Mouse (Mus musculus) 416B (cell line): ENCODE data around the gene Fndc1.

ENCODE experiments used
- DNase-seq: peaks from one replicate; pipeline ENCODE4 v3.0.0; 2011; ENCODE audit warnings: low read depth

Fndc1 gene

DNA sequence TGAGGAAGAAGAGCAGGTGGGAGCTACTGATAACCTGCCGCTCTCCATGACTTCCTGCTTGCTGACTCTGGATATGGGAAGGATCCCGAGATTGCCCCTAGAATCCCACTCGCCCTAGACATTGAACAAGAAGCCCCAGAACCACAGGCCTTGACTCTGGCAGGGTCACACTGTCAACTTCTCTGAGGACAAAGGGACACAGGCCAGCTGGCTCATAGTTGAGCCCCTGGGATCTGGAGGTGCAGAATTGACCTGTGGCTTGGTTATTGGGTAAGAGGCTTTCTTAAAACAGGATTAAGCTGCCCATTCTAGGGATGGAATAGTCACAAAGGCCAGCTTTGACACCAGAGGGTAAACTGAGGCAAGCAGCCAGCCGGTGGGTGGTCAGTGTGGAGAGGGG, 136.8 kb downstream of the Fndc1 start:
- DNase-seq: no peak
